Mouse (Mus musculus) C2C12 (cell line): ENCODE data around the gene H1foo.

Source experiments
- CTCF ChIP-seq: IDR thresholded peaks from one replicate; pipeline ENCODE4 v1.5.1; 2011; ENCODE audit not compliant: control insufficient read depth, insufficient read depth, insufficient read length
- MAX ChIP-seq: IDR thresholded peaks from one replicate; pipeline ENCODE4 v1.6.1; 2011; ENCODE audit warnings: mild to moderate bottlenecking, control low read depth
- MYOG ChIP-seq: IDR thresholded peaks from one replicate; pipeline ENCODE4 v1.6.1; 2011; ENCODE audit not compliant: control insufficient read depth, insufficient read length; ENCODE audit errors: extremely low read depth
- USF1 ChIP-seq: IDR thresholded peaks from one replicate; pipeline ENCODE4 v1.6.1; 2011; ENCODE audit warnings: low read depth, mild to moderate bottlenecking, control low read depth, moderate library complexity

GRCm38 (mm10) chr6:115901489-115901931 lies 43.2 kb upstream of the H1foo start:
- TF ChIP-seq CTCF, result no peak
- no peak for TF ChIP-seq USF1
- no peak for TF ChIP-seq MAX
- no peak for TF ChIP-seq MYOG
